Mouse (Mus musculus): ENCODE results near the gene Camkk2. TPM values are rescaled to one million over a fixed set of nuclear protein-coding genes. Genes with fewer than 3 reads are reported as not detected.

Gene Camkk2
- 10 to 100 TPM; 17.7 to 19.2 TPM for total RNA-seq (2021)

GRCm38 (mm10) chr5:122779277-122779834 lies at the start of gene Camkk2:
Gene Camkk2 (minus strand): TSS chr5:122779409.
- DNase-seq: peak; percentile 84

GRCm38 (mm10) chr5:122825099-122825498 lies 45.9 kb upstream of the Camkk2 start:
- DNase-seq: no peak

- no peak for DNase-seq
Observed at GRCm38 (mm10) chr5:122824450-122824849, 45.2 kb upstream of the Camkk2 start.

GRCm38 (mm10) chr5:122823976-122824375 lies 44.8 kb upstream of the Camkk2 start:
- no peak for DNase-seq

- no peak for DNase-seq
Observed at GRCm38 (mm10) chr5:122822441-122822840, 43.2 kb upstream of the Camkk2 start.

GRCm38 (mm10) chr5:122821524-122821885 lies 42.3 kb upstream of the Camkk2 start:
- no peak for DNase-seq

- peak; percentile 94 for DNase-seq
Observed at GRCm38 (mm10) chr5:122820777-122821523, 41.7 kb upstream of the Camkk2 start, which contains the start of gene Anapc5. Gene Anapc5 (minus strand): TSS chr5:122821339.

- DNase-seq: no peak
Observed at GRCm38 (mm10) chr5:122812699-122813098, 33.5 kb upstream of the Camkk2 start.

GRCm38 (mm10) chr5:122811364-122812079 lies 32.3 kb upstream of the Camkk2 start:
- DNase-seq: peak; percentile 74

GRCm38 (mm10) chr5:122805503-122805902 lies 26.3 kb upstream of the Camkk2 start:
- no peak for DNase-seq

- DNase-seq: no peak
Observed at GRCm38 (mm10) chr5:122802706-122803105, 23.5 kb upstream of the Camkk2 start.

GRCm38 (mm10) chr5:122801684-122802083 lies 22.5 kb upstream of the Camkk2 start:
- no peak for DNase-seq

GRCm38 (mm10) chr5:122800345-122801010 lies 21.3 kb upstream of the Camkk2 start:
- DNase-seq: peak; percentile 40

- no peak for DNase-seq
Observed at GRCm38 (mm10) chr5:122799379-122800344, 20.5 kb upstream of the Camkk2 start.

GRCm38 (mm10) chr5:122798557-122799378 lies 19.6 kb upstream of the Camkk2 start:
- peak; percentile 89 for DNase-seq

- DNase-seq: no peak
Observed at GRCm38 (mm10) chr5:122797866-122798265, 18.7 kb upstream of the Camkk2 start.

- DNase-seq: no peak
Observed at GRCm38 (mm10) chr5:122788696-122789095, 9.5 kb upstream of the Camkk2 start.

- DNase-seq: no peak
Observed at GRCm38 (mm10) chr5:122786035-122786819, 7.0 kb upstream of the Camkk2 start.

GRCm38 (mm10) chr5:122783726-122784406 lies 4.7 kb upstream of the Camkk2 start:
- DNase-seq: no peak

All from heart, postnatal 4 days (tissue).